Mouse (Mus musculus) granulocyte monocyte progenitor cell, adult 5-6 weeks (primary cell): Measurements from ENCODE around the gene A730049H05Rik. TPM values are rescaled to one million over a fixed set of nuclear protein-coding genes. Genes with fewer than 3 reads are reported as not detected.

ENCODE experiments used
- ATAC-seq: replicated peaks from 2 replicates; pipeline ENCODE4 v1.8.0; 2016; ENCODE audit warnings: mild to moderate bottlenecking, moderate TSS enrichment, inconsistent platforms; ENCODE audit not compliant: poor library complexity, severe bottlenecking
- total RNA-seq, 2 experiments: library from RNA; stranded (forward) in 1 of 2; stranded (reverse) in 1 of 2; fragments of 200-712, 200-1000 nt in 1 of 2; fragments of >200 nt in 1 of 2; fragmentation: Nextera tagmentation in 1 of 2; gene quantifications; 2 replicates each; pipeline ENCODE4 v1.2.3; 2014 to 2017

A730049H05Rik gene
- total RNA-seq, 2 experiments from 2014 or later: not detected

DNA sequence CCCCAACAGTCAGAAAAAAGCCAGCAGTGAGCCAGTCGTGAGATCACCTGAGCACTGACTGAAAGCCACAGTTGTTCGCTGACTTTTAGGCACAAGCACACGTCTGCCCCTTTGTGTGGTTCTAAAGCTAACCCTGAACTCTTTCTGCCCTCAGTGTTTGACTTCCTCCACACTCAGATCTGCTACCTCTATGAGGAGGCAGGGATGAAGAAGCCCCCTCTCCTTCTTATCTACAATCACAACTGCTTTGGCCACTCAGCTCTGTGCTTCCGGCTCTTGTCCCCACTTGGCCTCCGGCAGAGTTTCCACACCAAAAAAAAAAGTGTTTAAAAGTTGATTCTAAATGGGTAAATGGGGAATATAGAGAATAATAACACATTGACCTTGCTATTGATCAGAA lies 59.8 kb downstream of the A730049H05Rik start:
- ATAC-seq: peak; percentile 50

DNA sequence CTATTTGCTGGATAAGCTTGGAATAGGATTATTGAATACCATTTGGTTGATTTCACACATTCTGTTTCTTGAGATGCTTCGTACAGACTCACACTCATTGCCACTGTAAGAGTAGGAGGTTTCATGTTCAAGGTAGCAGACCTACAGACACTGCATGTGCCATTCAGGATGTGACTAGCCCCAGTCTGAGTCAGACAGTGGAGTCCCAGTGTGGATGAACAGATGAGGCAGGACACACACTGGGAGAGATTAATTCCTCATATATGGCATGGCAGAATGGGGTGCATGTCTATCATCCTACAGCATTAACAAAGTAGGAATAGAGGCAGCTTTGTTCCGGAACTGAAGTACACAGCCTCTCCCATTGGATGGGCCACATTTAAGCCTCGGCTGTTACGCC lies 61.0 kb downstream of the A730049H05Rik start:
- ATAC-seq: no peak

- ATAC-seq: no peak
Observed at GRCm38 (mm10) chr6:92878771-92879170, 62.5 kb downstream of the A730049H05Rik start.

GRCm38 (mm10) chr6:92879700-92880265 lies 63.5 kb downstream of the A730049H05Rik start:
- ATAC-seq: no peak

DNA sequence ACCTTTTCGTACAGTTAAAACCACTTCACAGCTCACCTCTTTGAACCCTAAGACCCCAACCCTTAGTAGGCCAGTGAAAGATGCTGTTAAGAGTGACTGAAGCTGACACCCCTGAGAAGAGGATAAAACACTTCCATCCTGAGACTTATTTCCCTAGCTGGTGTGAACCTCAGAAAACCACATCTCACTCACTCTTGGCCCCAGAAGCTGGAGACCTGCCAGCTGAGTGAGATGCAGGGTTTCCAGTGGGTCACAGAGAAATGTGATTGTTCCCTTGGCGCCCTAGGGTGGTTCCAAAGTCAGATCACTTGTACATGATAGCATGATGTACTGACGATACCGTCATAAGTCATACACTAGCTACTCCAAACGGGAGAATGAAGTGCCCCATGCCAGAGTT lies 66.2 kb downstream of the A730049H05Rik start:
- ATAC-seq: no peak

DNA sequence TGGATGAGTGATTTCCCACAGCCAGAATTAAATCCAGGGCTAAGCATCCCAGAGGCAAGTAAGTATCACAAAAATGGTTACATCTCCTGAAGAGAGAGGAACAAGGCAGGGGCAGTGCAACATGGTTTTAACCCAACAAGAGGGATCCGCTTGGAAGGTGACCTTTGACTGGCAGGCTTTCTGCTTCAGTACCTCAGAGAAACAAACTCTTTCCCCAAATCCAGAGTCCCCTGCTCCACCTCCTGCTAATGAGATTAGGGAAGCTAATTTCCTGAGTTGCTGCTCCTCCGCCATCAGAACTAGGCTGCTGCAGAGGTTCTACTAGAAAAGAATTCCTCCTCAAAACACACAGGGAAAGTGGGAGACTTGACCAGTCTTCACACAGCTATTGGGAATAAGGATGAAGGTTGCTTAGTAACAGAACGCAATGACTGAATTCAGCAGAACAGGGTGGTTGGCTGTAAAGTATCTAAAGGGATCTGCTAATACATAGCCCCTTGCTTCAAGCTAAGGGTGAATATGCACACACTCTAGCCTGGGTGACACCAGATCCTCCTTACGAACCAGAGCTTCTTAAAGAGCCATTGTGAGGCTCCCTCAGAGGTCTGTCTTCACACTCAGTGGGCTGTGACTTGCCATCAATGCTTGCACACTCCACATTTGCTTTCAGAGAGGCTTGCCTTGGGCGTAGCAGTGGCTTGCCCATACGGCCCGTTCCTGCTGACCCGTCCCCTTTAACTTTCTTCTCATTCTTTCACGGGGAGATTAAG lies 67.0 kb downstream of the A730049H05Rik start:
- no peak for ATAC-seq

- no peak for ATAC-seq
Observed at GRCm38 (mm10) chr6:92891535-92891934, 75.3 kb downstream of the A730049H05Rik start.

Other genes with a start within 250 kb of the A730049H05Rik start
- gene Prickle2, start 110.3 kb upstream of the A730049H05Rik start, total RNA-seq (2014; fragmentation: Nextera tagmentation): not detected in 2 replicates
- not detected in 2 replicates for gene Prickle2, start 110.3 kb upstream of the A730049H05Rik start, total RNA-seq (2017)
- gene Gm15737, start 52.9 kb downstream of the A730049H05Rik start, total RNA-seq (2014; fragmentation: Nextera tagmentation): not detected in 2 replicates
- not detected in 2 replicates for gene Gm15737, start 52.9 kb downstream of the A730049H05Rik start, total RNA-seq (2017)
- gene Adamts9, start 127.0 kb downstream of the A730049H05Rik start, total RNA-seq (2014; fragmentation: Nextera tagmentation): not detected in 2 replicates
- not detected in 2 replicates for gene Adamts9, start 127.0 kb downstream of the A730049H05Rik start, total RNA-seq (2017)